Mouse (Mus musculus) gastrocnemius, adult 18-20 months (tissue): ENCODE measurements around the gene Ankar. TPM values are rescaled to one million over a fixed set of nuclear protein-coding genes. Genes with fewer than 3 reads are reported as not detected.

Experiments
- DNase-seq: peaks from one replicate; pipeline ENCODE4 v3.0.0; 2021; ENCODE audit warnings: low spot score
- long read RNA-seq, 2 experiments: library from polyadenylated mRNA; stranded (forward); transcript quantifications; one replicate each; pipeline ENCODE4 v2.0.0; 2021
- total RNA-seq, 2 experiments: library from RNA; stranded (reverse); gene quantifications; 2 replicates each; pipeline ENCODE4 v1.2.3; 2021

The Ankar gene
- not detected for total RNA-seq
- long read RNA-seq, experiment 1, result 0 reads
- long read RNA-seq, experiment 2, result 0 reads

DNA sequence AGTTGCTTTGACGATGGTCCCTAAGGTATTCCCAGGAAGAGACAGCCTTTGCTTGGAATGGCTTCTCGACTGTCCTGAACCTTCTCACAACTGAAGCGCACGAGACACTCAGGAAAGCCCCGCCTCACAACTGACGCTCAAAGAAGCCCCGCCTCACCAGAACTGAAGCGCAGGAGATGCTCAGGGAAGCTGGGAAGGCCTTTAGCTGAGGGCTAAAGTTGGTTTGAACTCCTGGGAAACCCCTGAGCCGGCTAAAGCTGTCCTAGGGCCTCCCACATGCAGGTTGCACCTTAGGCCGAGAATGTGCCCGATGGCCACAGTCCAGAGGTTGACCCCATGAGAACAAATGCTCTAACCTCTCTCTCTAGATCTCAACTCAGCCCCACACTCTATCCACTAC, at the start of gene Ankar:
TSS of gene Ankar (minus strand) at position 101 of the 400 bp plus-strand sequence.
- DNase-seq, result no peak

DNA sequence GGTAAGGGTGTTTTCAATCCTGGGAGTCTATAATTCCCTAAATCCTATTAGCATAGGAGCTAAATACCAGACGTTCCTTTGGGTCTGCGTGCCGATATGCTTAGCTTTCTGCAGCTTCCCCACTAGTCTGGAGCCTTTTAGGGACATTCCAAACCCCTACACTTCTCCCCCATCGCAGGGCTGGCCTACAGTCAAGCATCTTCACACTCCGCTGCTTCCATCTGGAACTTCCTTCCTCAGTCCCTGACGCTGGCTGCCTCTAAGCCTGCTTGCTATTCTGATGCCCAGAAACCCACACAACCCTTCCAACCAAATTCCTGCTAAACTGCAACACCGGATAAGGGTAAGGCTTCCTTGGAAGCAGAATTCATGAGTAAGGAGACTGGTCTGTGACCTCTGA, 46.0 kb upstream of the Ankar start:
- no peak for DNase-seq

DNA sequence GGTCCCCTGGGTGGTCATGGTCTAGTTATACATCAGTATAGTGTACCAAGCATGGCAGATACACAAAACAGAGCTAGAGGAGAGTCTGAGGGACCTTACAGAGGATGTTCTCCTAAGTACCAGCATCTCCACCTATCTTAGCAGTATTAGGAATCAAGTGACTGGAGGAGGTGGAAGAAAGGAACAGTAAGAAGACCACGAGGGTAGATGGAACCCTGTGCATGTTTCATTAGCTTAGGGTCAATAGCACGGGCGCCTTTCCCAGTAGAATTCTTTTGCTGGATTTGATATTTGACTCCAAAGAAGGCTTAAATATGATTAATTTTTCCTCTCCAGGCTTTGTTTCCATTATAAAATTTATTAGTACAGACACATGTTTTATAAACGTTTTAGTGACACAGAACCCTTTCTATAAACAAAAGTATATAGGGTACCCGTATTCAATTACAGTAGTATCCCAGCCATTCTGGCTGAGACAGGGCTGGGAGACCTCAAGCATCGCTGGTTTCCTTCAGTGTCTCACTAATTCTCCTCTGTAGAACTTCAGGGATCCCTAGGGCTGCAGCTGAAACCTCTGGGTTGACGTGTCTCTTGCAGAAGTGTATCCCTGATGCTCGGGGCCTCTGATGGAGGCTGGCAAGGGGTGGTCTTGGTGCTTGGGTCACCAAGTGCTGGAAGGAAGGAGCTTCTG, 44.6 kb upstream of the Ankar start:
- DNase-seq, result no peak

DNA sequence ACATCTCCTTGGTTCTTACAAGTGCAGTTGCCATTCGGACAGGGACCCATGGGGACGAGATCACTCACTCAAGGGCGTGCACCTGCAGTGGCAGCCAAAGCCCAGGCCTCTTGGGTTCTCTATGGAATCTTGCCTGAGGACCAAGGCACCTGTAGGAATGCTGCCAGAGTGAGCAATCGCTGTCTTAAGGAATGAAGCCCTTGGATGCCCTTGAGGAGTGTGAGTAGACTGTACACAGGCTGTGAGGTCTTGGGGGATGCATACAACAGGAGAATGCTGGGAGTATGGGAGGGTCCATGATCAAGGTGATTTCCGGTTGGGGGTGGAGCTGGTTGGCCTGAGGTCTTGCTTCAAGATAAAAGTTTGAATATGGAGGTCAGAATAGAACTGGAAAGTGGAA, 41.0 kb upstream of the Ankar start:
- DNase-seq, result no peak

DNA sequence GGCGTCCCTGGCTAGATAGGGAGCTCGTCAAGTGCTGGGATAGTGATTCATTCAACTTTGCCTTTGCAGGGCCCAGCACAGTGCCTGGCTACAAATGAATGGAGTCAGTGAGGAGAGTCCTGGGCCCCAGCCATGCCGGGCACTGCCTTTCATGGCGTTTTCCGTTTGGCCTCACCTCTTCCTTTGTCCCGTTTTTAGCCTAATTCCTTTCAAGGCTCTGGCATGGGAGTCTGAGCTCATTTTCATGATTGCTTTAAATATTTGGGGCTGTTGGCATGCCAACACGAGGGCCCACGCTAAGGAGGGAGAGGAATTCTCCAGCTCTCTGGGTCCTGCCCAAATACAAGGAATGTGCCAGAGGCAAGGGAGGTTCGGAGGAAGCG, 39.3 kb upstream of the Ankar start:
- DNase-seq, result no peak

DNA sequence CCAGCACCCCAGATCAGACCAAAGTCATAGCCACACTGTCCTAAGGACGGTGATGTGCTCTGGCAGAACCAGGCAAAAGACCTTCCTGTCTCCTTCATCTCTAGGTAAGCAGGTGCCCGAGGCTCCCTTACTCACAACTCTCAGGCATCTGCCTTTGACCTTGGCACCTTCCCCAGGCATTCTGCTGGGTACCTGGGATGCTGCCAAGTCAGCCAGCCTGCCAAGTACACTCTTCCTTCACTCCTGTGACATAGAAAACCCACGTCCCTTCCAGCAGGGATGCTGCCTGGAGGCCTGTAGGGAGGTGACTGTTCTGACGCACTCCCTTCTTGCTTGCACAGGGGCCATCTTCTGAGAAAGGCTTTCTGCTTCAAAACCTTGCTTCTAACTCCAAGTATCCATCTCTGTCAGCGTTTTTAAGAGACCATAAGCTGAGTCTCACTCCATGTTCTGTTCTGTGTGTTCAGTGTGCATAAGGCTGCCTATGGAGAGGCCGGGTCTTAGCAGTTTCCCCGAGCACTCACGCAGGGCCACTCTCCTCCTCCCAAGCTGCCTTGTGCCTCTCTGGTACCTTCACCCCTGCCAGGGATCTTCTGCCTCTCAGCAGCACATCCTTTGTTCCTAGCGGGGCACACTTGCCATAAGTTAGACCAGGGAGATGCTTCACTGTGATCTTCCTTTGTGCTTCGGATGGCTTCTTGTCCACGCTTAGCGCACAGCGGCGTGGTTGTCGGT, 38.7 kb upstream of the Ankar start:
- no peak for DNase-seq

DNA sequence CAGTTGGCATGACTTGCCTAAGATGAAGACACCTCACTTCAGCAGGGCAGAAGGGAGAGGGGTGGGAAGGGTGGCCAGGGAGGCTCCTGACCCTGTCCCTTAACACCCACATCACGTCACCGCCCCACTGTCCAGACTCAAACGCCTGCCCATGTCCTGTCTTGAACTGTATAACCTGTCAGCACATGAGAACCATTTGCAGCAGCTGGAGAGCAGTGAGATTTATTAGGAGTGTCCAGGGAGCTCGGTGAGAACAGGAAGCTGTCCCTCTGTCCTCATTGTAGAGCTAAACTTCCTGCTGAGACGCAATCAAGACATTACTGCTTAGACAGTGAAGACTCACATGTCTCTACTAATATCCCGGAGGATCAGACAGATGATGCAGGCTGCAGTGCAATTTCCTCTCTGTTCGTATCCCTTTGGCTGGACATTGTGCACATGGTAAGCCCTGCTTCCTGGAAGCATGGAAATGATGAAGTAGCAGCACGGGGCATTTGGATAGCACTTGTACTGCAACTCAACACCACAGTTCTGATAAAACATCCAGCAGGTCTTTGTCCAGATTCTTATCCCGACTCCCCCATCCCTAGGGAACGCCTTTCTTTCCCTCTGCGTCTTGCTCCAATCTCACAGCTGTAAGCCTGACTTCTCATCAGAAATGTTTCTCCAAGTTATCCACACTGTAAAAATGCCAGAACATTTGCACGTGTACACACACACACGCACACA, 36.2 kb upstream of the Ankar start:
- DNase-seq, result no peak

DNA sequence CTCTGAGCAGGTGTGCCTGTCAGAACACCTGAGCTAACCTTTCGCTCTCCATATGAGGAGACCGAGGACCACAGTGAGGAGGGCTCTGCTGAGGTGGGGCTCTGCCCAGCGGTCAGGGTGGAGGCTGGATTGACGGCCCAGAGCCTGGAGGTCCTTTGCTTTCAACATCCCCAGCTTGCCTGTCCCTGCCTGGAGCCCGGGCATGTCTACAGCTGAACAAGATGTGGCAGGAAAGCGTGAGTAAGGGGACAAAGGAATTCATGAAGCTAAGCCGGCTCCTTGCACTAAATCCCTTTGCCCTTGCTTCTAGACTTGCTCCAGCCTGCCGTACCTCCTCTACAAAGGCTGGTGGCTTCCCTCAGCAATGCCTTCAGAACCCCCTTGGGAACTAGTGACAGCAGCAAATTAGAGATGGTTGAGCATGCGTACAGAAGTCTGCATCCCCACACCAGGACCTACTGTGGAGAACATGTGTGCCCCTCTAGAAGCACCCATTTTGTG, 32.9 kb upstream of the Ankar start:
- DNase-seq, result no peak

DNA sequence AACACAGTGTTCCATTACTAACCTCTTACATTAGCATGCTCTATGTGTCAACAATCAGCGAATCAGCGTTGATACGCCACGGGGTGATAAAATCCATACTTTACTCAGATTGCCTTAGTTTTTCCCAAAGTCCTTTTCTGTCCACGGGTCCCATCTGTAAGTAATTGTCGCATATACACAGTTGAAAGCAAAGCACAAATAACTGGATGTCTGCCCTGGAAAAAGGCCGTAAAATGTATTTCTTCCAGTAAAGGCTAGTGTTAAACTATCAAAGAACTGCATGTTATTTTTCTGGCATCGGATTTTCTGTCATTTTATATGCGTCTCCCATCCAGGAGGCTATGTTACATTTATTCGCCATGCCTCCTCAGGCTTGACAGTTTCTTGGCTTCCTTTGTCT, 29.7 kb upstream of the Ankar start:
- no peak for DNase-seq

DNA sequence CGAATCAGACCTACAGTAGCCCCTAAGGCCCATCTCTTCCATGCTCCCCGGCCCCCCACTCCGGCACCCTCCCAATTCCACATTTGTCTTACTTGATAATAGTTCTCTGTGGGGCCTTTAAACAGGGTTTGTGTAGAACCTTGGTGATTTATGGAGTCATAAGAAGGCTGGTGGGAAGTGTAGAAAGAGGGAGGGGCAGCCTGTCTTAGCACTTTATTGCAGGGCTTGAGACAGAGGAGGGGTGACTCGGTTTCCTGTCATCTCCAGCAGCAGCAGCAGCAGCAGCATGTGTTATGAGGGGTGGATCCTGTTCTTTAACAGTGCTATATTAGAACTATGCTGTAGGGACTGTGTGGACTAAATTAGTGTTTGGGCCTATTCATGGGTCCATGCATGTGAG, 28.4 kb upstream of the Ankar start:
- no peak for DNase-seq

DNA sequence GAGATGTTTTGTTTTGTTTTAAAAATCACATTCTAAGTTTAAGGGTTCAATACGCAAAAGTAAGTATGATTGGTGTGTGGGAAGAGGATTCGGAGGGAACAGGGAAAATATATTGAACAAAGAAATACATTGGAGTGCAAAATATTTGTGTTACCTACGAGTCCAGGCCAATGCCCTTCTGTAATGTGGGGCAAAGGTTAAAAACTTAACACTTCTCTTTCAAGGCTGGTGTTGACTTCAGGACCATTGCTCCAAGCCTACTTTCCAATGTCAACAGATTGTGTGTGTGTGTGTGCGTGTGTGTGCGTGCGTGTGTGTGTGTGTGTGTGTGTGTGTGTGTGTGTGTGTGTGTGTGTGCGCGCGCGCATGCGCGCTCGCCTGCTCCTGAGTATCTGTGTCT, 25.6 kb upstream of the Ankar start:
- no peak for DNase-seq

DNA sequence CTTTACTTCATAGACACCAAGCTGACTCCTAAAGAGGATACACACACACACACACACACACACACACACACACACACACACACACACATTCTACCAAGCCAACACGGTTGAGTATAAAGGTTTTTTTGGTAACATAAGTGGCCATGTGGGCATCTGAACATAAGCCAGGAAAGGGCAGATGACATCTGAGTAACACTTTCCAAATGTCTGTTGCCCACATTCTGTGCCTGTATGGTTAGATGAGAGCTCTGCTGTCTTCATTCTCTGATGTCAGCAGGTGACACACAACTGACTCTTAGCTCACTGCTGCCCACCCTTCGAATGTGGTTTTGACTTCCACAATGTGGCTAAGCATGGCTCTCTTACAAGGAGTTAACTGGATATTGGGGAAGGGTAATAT, 24.0 kb upstream of the Ankar start:
- no peak for DNase-seq

DNA sequence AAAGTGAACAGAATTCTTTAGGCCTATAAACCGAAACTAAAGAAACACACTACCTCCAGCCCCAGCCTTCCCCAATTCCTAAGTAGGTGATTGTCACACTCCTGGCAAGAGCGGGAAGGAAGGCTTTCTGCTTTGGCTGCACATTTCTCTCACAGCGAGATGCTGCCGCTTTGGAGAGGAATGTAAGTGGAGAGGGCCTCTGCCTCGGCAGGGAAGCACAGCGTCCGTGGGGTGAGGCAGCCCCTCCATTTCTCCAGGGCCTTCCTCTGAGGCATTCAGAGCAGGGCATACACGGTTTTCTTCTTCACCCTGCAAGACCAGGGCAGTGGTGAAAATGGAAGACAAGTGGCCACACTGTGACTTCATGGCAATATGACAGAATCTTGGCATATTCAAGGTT, 22.3 kb upstream of the Ankar start:
- DNase-seq, result no peak

DNA sequence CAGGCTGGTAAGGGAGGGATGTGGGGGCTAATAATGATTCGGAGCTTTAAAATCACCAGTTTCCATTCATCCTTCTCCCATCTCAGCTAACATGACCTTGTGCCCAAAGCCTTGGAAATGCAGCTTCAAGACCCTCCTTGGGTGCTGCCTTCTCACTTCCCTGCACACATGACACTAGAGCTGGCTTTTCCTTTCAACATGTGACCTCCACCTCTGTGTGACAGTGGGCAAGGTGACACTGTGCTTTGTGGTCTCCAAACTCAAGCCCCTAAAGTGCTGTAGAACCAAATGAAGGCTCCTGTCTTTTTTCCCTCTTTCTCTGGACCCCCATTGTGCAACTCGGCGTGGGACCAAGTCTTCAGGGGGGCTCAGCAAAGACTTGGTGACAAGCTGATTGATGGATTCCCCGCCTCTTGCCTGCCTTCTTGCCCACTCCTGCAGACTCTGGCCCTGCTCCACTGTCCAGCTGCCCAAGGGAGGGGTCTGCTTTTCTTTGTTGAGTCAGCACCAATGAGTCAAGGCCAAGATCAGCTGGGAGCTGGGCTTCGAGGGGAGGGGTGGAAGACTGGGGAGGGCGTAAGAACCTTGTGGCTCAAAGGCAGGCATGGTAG, 19.8 kb upstream of the Ankar start:
- no peak for DNase-seq

DNA sequence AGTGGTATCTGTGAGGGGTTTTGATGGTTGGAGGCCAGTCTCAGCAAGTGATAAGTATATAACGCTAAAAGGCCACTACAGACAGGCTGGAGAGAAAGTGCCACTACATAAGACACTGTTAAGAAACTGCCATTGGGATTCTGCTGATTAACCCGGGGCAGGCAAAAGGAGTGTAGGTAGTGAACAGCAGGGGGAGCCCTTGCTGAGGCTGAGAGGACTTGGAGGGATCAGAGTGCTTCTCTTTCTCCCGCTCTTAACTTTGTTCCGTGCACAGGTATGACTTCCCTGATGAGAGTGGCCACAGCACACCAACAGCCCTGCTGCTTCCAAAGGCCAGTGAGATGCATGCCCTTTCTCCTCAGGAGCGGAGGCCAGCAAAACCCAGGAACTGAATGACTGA, 18.5 kb upstream of the Ankar start:
- peak; percentile 57 for DNase-seq

DNA sequence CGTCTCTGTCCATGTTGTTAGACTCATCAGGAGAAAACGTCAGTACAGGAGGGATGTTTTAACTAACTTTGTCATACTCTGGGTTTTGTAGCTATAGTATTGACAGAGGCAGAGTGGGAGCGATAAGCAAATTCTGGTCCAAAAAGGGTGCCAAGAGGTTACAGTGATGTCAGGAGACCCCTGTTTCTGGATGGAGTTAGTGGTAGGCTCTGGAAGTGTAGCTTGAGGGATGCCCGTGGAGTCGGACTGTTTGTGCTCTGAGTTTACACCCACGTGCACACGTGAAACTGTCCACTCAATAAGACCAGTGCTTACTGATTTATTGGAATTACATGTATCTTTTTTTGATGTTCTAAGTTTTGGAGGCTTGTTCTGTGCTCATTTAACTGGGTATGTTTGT, 17.2 kb upstream of the Ankar start:
- no peak for DNase-seq

DNA sequence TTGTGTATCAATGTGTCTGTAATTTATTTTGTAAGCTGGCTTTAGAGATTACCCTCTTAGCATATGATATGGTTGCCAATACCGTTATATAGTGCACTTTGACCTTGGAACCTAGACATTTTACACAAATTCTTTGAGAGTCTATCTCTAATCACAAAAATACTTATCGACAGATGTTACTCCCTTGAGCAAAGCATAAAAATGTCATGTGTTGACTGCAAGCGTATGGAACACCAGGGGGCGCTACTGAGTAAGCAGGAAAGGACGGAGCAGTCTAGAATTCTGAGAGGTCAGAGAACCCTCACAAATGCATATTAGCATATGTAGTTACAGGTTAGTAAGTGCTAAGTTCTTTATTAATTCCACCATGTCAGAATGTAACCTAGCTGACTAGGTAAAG, 16.5 kb upstream of the Ankar start:
- DNase-seq, result peak; percentile 77

DNA sequence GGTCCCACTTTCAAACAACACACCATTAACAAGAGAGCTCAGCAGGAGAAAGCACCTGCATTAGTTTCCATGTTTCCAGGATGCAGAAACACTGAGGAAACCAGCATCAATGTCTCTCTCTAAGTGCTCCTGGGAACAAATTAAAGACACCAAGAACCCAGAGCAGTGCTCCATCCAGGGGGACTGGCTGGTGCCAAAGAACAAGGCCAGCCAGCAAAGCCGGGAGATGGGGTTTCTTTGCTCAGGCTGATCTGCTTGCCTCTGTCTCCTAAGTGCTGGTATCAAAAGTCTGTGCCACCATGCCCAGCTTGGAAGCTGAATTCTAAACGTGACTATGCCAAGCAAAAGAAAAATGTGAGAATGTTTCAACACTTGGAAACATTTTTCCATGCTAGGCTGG, 16.0 kb upstream of the Ankar start:
- no peak for DNase-seq

DNA sequence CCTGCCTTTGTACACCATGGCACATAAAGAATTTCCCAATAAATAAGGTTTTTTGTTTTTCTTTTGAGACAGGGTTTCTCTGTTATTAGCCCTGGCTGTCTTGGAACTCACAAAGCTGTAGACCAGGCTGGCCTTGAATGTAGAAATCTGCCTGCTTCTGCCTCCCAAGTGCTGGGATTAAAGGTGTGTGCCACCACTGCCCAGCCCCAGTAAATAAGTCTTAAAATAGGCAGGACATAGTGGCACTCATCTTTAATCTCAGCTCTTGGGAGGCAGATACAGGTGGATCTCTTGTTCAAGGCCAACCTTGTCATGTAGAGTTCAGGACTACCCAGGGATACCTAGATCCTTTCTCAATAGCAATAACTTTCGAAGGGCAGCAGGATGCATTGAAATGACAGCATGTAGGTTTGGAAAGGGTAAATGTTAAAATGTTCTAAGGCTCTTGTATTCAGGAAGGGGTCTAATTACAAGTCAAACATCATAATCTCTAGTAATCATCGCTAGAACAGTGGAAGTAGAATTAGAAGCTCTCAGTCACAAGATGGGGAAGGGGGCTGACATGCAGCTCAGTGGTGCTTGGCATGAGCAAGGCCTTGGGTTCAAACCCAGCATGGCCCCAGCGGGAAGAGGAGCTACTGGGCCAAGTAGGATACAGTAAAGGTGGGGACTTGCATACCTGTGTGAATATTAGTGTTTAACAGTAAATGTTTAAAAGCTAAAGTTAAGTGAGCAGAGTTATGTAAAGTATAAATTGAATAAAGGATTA, 15.4 kb upstream of the Ankar start:
- DNase-seq, result no peak

DNA sequence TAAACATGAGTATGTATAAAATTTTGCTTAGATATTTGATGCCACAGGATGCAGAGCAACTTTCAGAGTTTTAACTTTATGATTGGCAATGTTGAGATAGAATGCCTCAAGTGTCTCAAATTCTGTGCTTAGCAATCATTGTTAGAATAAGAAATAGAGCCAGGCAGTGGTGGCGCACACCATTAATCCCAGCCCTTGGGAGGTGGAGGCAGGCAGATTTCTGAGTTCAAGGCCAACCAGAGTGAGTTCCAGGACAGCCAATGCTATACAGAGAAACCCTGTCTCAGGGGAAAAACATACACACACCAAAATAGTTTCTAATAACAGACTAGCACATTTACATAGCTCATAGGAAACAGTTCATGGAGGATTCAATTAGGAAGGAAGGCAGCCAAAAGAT, 14.7 kb upstream of the Ankar start:
- no peak for DNase-seq

DNA sequence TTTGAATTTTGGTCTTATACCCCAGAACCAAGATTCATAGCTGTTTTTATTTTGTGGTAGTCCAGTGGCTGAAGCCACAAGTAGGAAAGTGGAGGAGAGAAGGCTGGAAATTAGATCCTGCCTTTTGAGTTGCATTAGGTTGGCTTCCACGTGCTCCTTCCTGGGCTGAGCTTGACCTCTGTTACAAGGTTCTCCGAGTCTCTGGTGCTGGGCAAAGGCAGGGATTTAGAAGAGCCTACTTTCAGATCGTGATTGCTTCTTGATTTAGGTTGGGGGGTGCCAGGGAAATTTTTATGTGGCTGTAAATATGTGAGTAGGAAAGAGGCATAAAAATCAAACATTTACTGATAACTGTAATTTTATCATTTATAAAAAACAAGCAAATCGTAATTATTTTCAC, 14.2 kb upstream of the Ankar start:
- DNase-seq, result no peak
